Mouse (Mus musculus) cerebellum, adult 11 months (tissue): ENCODE measurements around the gene Gm37240.

Experiments
- DNase-seq: peaks from one replicate; pipeline ENCODE4 v3.0.0; 2022

Gene Gm37240

GRCm38 (mm10) chr3:85677133-85677532 is 210.2 kb downstream of the Gm37240 start:
- no peak for DNase-seq

- DNase-seq: no peak
Observed at GRCm38 (mm10) chr3:85669844-85670243, 217.5 kb downstream of the Gm37240 start.

- no peak for DNase-seq
Observed at GRCm38 (mm10) chr3:85667683-85668082, 219.6 kb downstream of the Gm37240 start.

GRCm38 (mm10) chr3:85666736-85667135 is 220.6 kb downstream of the Gm37240 start:
- no peak for DNase-seq

GRCm38 (mm10) chr3:85666166-85666565 is 221.2 kb downstream of the Gm37240 start:
- no peak for DNase-seq

- peak; percentile 52 for DNase-seq
Observed at GRCm38 (mm10) chr3:85664591-85665171, 222.6 kb downstream of the Gm37240 start.

GRCm38 (mm10) chr3:85663826-85664225 is 223.5 kb downstream of the Gm37240 start:
- no peak for DNase-seq

GRCm38 (mm10) chr3:85661926-85662813 is 225.1 kb downstream of the Gm37240 start:
- DNase-seq: no peak

- peak; percentile 37 for DNase-seq
Observed at GRCm38 (mm10) chr3:85659681-85660080, 227.6 kb downstream of the Gm37240 start.

GRCm38 (mm10) chr3:85655538-85655937 is 231.8 kb downstream of the Gm37240 start:
- DNase-seq: no peak

- no peak for DNase-seq
Observed at GRCm38 (mm10) chr3:85652727-85653665, 234.3 kb downstream of the Gm37240 start.

GRCm38 (mm10) chr3:85649176-85649575 is 238.1 kb downstream of the Gm37240 start:
- peak; percentile 65 for DNase-seq

- no peak for DNase-seq
Observed at GRCm38 (mm10) chr3:85645517-85646004, 241.8 kb downstream of the Gm37240 start.

- DNase-seq: no peak
Observed at GRCm38 (mm10) chr3:85644814-85645213, 242.5 kb downstream of the Gm37240 start.

GRCm38 (mm10) chr3:85641751-85642150 is 245.6 kb downstream of the Gm37240 start:
- DNase-seq: no peak

- DNase-seq: no peak
Observed at GRCm38 (mm10) chr3:85636716-85637447, 250.4 kb downstream of the Gm37240 start.

GRCm38 (mm10) chr3:85635591-85635990 is 251.7 kb downstream of the Gm37240 start:
- no peak for DNase-seq

GRCm38 (mm10) chr3:85635126-85635419 is 252.2 kb downstream of the Gm37240 start:
- no peak for DNase-seq

- no peak for DNase-seq
Observed at GRCm38 (mm10) chr3:85634389-85635125, 252.8 kb downstream of the Gm37240 start.

- DNase-seq: no peak
Observed at GRCm38 (mm10) chr3:85633733-85634132, 253.6 kb downstream of the Gm37240 start.

GRCm38 (mm10) chr3:85629895-85630510 is 257.3 kb downstream of the Gm37240 start:
- no peak for DNase-seq
